Mouse (Mus musculus) kidney, adult 2 months (tissue): Measurements from ENCODE around the gene Rbm28.

Source experiments
- CTCF ChIP-seq: fragments of 200-500 bp; conservative IDR thresholded peaks from 2 replicates; pipeline ENCODE4 v1.5.1; 2011; ENCODE audit warnings: low read depth, mild to moderate bottlenecking, control low read depth, low read length, moderate library complexity, mixed read lengths; ENCODE audit not compliant: insufficient read depth, insufficient read length
- POLR2A ChIP-seq: fragments of 200-500 bp; IDR thresholded peaks from one replicate; pipeline ENCODE4 v1.6.1; 2011; ENCODE audit warnings: low read depth, low read length, control low read depth

DNA sequence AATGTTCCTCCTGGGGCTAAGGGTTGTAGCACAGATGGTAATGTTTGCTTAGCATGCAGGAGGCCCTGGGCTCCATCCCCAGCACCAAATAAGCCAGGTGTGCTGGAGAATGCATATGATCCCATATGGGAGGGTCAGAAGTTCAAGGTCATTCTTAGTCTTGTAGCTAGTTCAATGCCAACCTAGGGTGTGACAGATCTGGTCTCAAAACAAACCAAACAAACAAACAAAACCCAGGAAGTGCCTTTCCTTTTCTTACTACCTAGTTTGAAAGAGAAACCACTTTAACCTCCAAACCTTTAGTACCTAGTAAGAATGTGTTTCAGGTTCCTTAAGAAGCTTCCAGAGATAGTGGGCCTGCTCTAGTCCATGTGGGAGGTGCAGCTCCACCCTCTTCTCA lies 46.6 kb downstream of the Rbm28 start:
- TF ChIP-seq CTCF, result no peak
- TF ChIP-seq POLR2A, result no peak
